Mouse (Mus musculus) heart, embryonic 15.5 days (tissue): ENCODE measurements around the gene Vars. TPM values are rescaled to one million over a fixed set of nuclear protein-coding genes. Genes with fewer than 3 reads are reported as not detected.
A peak's percentile ranks its signal among the peaks of the same experiment; 100 is the strongest.
"Not testable (repeated sequence)": the region's sequence is repeated elsewhere in the genome, so short reads cannot be mapped to it uniquely, and the experiment has no call there.

Source experiments
- ATAC-seq: fragments of 200-750 bp; cut with Nextera tagmentation; replicated peaks from 2 replicates; pipeline ENCODE4 v1.8.0; 2017; ENCODE audit warnings: low read depth, moderate TSS enrichment; ENCODE audit not compliant: insufficient number of reproducible peaks, insufficient read depth, low FRiP score
- H3K27ac ChIP-seq: fragments of 300-500 bp; sonication (generic); 2 replicates; pipeline ENCODE4 v1.5.1; 2015; ENCODE audit warnings: mild to moderate bottlenecking, inconsistent platforms
- H3K27me3 ChIP-seq: fragments of 300-500 bp; sonication (generic); 2 replicates; pipeline ENCODE4 v1.6.1; 2015; ENCODE audit warnings: inconsistent platforms
- H3K36me3 ChIP-seq: fragments of 300-500 bp; sonication (generic); 2 replicates; pipeline ENCODE4 v1.6.1; 2015; ENCODE audit warnings: mild to moderate bottlenecking, inconsistent platforms
- H3K4me1 ChIP-seq: fragments of 300-500 bp; sonication (generic); replicated peaks from 2 replicates; pipeline ENCODE4 v1.6.1; 2015; ENCODE audit warnings: inconsistent platforms
- H3K4me2 ChIP-seq: fragments of 300-500 bp; sonication (generic); 2 replicates; pipeline ENCODE4 v1.6.1; 2015; ENCODE audit warnings: inconsistent platforms, mild to moderate bottlenecking, moderate library complexity
- H3K4me3 ChIP-seq: fragments of 300-500 bp; sonication (generic); 2 replicates; pipeline ENCODE4 v1.5.1; 2015; ENCODE audit warnings: mild to moderate bottlenecking, inconsistent platforms
- H3K9ac ChIP-seq: fragments of 300-500 bp; sonication (generic); 2 replicates; pipeline ENCODE4 v1.6.1; 2015; ENCODE audit warnings: mild to moderate bottlenecking, inconsistent platforms
- H3K9me3 ChIP-seq: fragments of 300-500 bp; sonication (generic); replicated peaks from 2 replicates; pipeline ENCODE4 v1.6.1; 2016; ENCODE audit warnings: inconsistent platforms
- WGBS: fragments of 180-500 bp; shearing (Covaris S2); methylation state at CpG from one replicate; pipeline ENCODE4 v1.1.7; 2015; ENCODE audit warnings: mixed read lengths; 5-methylcytosine and 5-hydroxymethylcytosine counted together
- polyA plus RNA-seq: library from polyadenylated mRNA; unstranded; fragments of >200 nt; fragmentation: Nextera tagmentation; extraction: Ambion mirVana; gene quantifications from 2 replicates; pipeline ENCODE4 v1.2.1, GENCODE M21; 2015

The Vars gene
- polyA plus RNA-seq, 1 experiment from 2014 or later, result 43.0 TPM

GRCm38 (mm10) chr17:35027277-35028068 is 26.7 kb downstream of the Vars start, which contains the start of gene Sapcd1:
Sapcd1 (minus strand) TSS chr17:35028016.
- peaks cover 35% of the 10 kb centered on the region for H3K4me1 ChIP-seq
- no peak for ATAC-seq
- H3K27ac ChIP-seq, result 0 out of 2 replicates have a peak within 1 kb of the TSS, but pooled peaks have one; percentile 26
- H3K9me3 ChIP-seq, result no peaks in the 10 kb centered on the region
- H3K4me3 ChIP-seq, result no peak within 1 kb of the TSS
- H3K9ac ChIP-seq, result no peak within 1 kb of the TSS
- no peaks in the 10 kb centered on the region; the same call in 1 of the 2 replicates for H3K27me3 ChIP-seq
- no peaks in the 10 kb centered on the region for H3K36me3 ChIP-seq
- WGBS, result 36% methylated on average over 13 of the region's 13 CpGs
- H3K4me2 ChIP-seq, result 0 out of 2 replicates have a peak within 1 kb of the TSS, but pooled peaks have one; percentile 22

- no peaks in the 10 kb centered on the region for H3K36me3 ChIP-seq
- no peak overlapping the region for H3K4me2 ChIP-seq
- H3K4me3 ChIP-seq, result no peak overlapping the region
- ATAC-seq, result no peak
- WGBS, result 65% methylated on average over 2 of the region's 2 CpGs
- H3K27me3 ChIP-seq, result no peaks in the 10 kb centered on the region; the same call in 1 of the 2 replicates
- no peak overlapping the region for H3K27ac ChIP-seq
- peaks cover 32% of the 10 kb centered on the region for H3K4me1 ChIP-seq
- no peaks in the 10 kb centered on the region for H3K9me3 ChIP-seq
- no peak overlapping the region for H3K9ac ChIP-seq
Measured at GRCm38 (mm10) chr17:35028315-35028714, 27.5 kb downstream of the Vars start.

- H3K4me3 ChIP-seq, result no peak overlapping the region
- 43% methylated on average over 19 of the region's 19 CpGs for WGBS
- no peak overlapping the region for H3K27ac ChIP-seq
- H3K4me1 ChIP-seq, result peaks cover 18% of the 10 kb centered on the region
- no peak overlapping the region for H3K4me2 ChIP-seq
- no peaks in the 10 kb centered on the region for H3K9me3 ChIP-seq
- no peak for ATAC-seq
- H3K36me3 ChIP-seq, result no peaks in the 10 kb centered on the region
- H3K9ac ChIP-seq, result peak overlapping the region; percentile 22; the same call in 1 of the 2 replicates
- no peaks in the 10 kb centered on the region; the same call in 1 of the 2 replicates for H3K27me3 ChIP-seq
Measured at GRCm38 (mm10) chr17:35029691-35030532, 29.1 kb downstream of the Vars start.

- no peak for ATAC-seq
- peaks cover 15% of the 10 kb centered on the region for H3K4me1 ChIP-seq
- H3K9me3 ChIP-seq, result no peaks in the 10 kb centered on the region
- no peak overlapping the region for H3K4me3 ChIP-seq
- H3K9ac ChIP-seq, result no peak overlapping the region
- H3K36me3 ChIP-seq, result no peaks in the 10 kb centered on the region
- no peak overlapping the region for H3K27ac ChIP-seq
- H3K27me3 ChIP-seq, result no peaks in the 10 kb centered on the region; the same call in 1 of the 2 replicates
- no peak overlapping the region for H3K4me2 ChIP-seq
- 89% methylated on average over 11 of the region's 11 CpGs for WGBS
Measured at GRCm38 (mm10) chr17:35031272-35031671, 30.5 kb downstream of the Vars start.

GRCm38 (mm10) chr17:35031880-35032279 is 31.1 kb downstream of the Vars start:
- H3K4me3 ChIP-seq, result no peak overlapping the region
- H3K4me2 ChIP-seq, result no peak overlapping the region
- no peaks in the 10 kb centered on the region for H3K36me3 ChIP-seq
- ATAC-seq, result no peak
- 72% methylated on average over 7 of the region's 7 CpGs for WGBS
- no peak overlapping the region for H3K9ac ChIP-seq
- no peaks in the 10 kb centered on the region; the same call in 1 of the 2 replicates for H3K27me3 ChIP-seq
- peaks cover 11% of the 10 kb centered on the region for H3K4me1 ChIP-seq
- H3K27ac ChIP-seq, result no peak overlapping the region
- no peaks in the 10 kb centered on the region for H3K9me3 ChIP-seq

- 64% methylated on average over 8 of the region's 8 CpGs for whole genome bisulfite sequencing
Measured at GRCm38 (mm10) chr17:35032323-35032870, 31.6 kb downstream of the Vars start.

GRCm38 (mm10) chr17:35033703-35034102 is 32.9 kb downstream of the Vars start:
- WGBS, result 53% methylated on average over 1 of the region's 1 CpGs
- not testable (repeated sequence) for H3K27me3 ChIP-seq, H3K27ac ChIP-seq, ATAC-seq, H3K4me2 ChIP-seq, H3K9ac ChIP-seq, H3K36me3 ChIP-seq, H3K4me3 ChIP-seq, H3K9me3 ChIP-seq, H3K4me1 ChIP-seq

More at GRCm38 (mm10) chr17:35032323-35032870, 31.6 kb downstream of the Vars start:
- no peak overlapping the region for H3K9ac ChIP-seq
- no peak overlapping the region for H3K27ac ChIP-seq
- H3K4me3 ChIP-seq, result no peak overlapping the region
- peaks cover 8% of the 10 kb centered on the region for H3K4me1 ChIP-seq
- H3K4me2 ChIP-seq, result no peak overlapping the region
- H3K36me3 ChIP-seq, result no peaks in the 10 kb centered on the region
- no peaks in the 10 kb centered on the region for H3K9me3 ChIP-seq
- H3K27me3 ChIP-seq, result no peaks in the 10 kb centered on the region; the same call in 1 of the 2 replicates
- ATAC-seq, result no peak

- WGBS, result 65% methylated on average over 6 of the region's 6 CpGs
Measured at GRCm38 (mm10) chr17:35034896-35035295, 34.1 kb downstream of the Vars start.

GRCm38 (mm10) chr17:35039121-35039873 is 38.5 kb downstream of the Vars start:
- no peaks in the 10 kb centered on the region for H3K36me3 ChIP-seq
- H3K4me1 ChIP-seq, result no peaks in the 10 kb centered on the region; the same call in 1 of the 2 replicates
- H3K9me3 ChIP-seq, result no peaks in the 10 kb centered on the region
- H3K4me2 ChIP-seq, result no peak overlapping the region
- no peak for ATAC-seq
- 81% methylated on average over 11 of the region's 11 CpGs for WGBS
- no peaks in the 10 kb centered on the region for H3K27me3 ChIP-seq
- H3K9ac ChIP-seq, result no peak overlapping the region
- no peak overlapping the region for H3K4me3 ChIP-seq
- no peak overlapping the region for H3K27ac ChIP-seq

More at GRCm38 (mm10) chr17:35034896-35035295, 34.1 kb downstream of the Vars start:
- H3K9me3 ChIP-seq, result no peaks in the 10 kb centered on the region
- H3K27ac ChIP-seq, result no peak overlapping the region
- no peak overlapping the region for H3K4me3 ChIP-seq
- no peaks in the 10 kb centered on the region for H3K27me3 ChIP-seq
- no peaks in the 10 kb centered on the region for H3K36me3 ChIP-seq
- no peak overlapping the region for H3K4me2 ChIP-seq
- no peak overlapping the region for H3K9ac ChIP-seq
- peaks cover under 1% of the 10 kb centered on the region; the same call in 1 of the 2 replicates for H3K4me1 ChIP-seq
- ATAC-seq, result no peak

GRCm38 (mm10) chr17:35043794-35044193 is 43.0 kb downstream of the Vars start:
- 75% methylated on average over 4 of the region's 4 CpGs for WGBS
- H3K27ac ChIP-seq, result peak overlapping the region; percentile 95
- no peaks in the 10 kb centered on the region for H3K36me3 ChIP-seq
- no peak overlapping the region for H3K4me2 ChIP-seq
- no peaks in the 10 kb centered on the region for H3K27me3 ChIP-seq
- ATAC-seq, result no peak
- no peak overlapping the region for H3K4me3 ChIP-seq
- no peaks in the 10 kb centered on the region for H3K9me3 ChIP-seq
- no peak overlapping the region for H3K9ac ChIP-seq
- peaks cover 36% of the 10 kb centered on the region for H3K4me1 ChIP-seq
